Comparison of ENCODE assay signal across 18 mouse cellular contexts in genomic region chr3:153960884-153961283, GRCm38 (mm10). TPM values are rescaled to one million over a fixed set of nuclear protein-coding genes. Genes with fewer than 3 reads are reported as not detected.
DNase-seq lines count a peak whose midpoint lies in the region; ATAC-seq lines count a peak whose summit lies in the region.
"Had no signal": no experiment of that assay in that cellular context is flagged by ENCODE, and none has a peak within 500 bp of the region (broad histone marks: within the 10 kb centered on the region; RNA-seq: fewer than 3 reads in every experiment).

No protein-coding gene starts in this region.

- no peaks in the 10 kb centered on the region for H3K36me3 ChIP-seq in embryonic facial prominence, embryonic 11.5 days (replicated peaks; ENCODE audit: control insufficient read depth, insufficient read depth, low read depth, low read length)
- H3K36me3 ChIP-seq in embryonic facial prominence, embryonic 10.5 days (replicated peaks) = no peaks in the 10 kb centered on the region
- no peaks in the 10 kb centered on the region for H3K36me3 ChIP-seq in hindbrain, embryonic 15.5 days
- H3K36me3 ChIP-seq in hindbrain, embryonic 10.5 days = no peaks in the 10 kb centered on the region
- H3K36me3 ChIP-seq in neural tube, embryonic 14.5 days (ENCODE audit: control insufficient read depth, insufficient read depth, low read length) = no peaks in the 10 kb centered on the region
- H3K36me3 ChIP-seq in neural tube, embryonic 15.5 days = no peaks in the 10 kb centered on the region
- H3K36me3 ChIP-seq in embryonic facial prominence, embryonic 13.5 days = no peaks in the 10 kb centered on the region
- H3K36me3 ChIP-seq: midbrain, embryonic 12.5 days had no signal

- no peak overlapping the region for H3K4me2 ChIP-seq in embryonic facial prominence, embryonic 11.5 days (ENCODE audit: low read depth, low read length)
- no peak overlapping the region for H3K4me2 ChIP-seq in hindbrain, embryonic 15.5 days
- no peak overlapping the region for H3K4me2 ChIP-seq in neural tube, embryonic 14.5 days (ENCODE audit: low read depth, low read length)
- H3K4me2 ChIP-seq in neural tube, embryonic 15.5 days = no peak overlapping the region
- no peak overlapping the region for H3K4me2 ChIP-seq in embryonic facial prominence, embryonic 13.5 days
- H3K4me2 ChIP-seq: heart, embryonic 11.5 days; midbrain, embryonic 12.5 days had no signal

- no peak for DNase-seq in embryonic facial prominence, embryonic 11.5 days (ENCODE audit: low spot score)
- DNase-seq in embryonic facial prominence, embryonic 10.5 days (ENCODE audit: low spot score) = no peak
- no peak for DNase-seq in hindbrain, embryonic 10.5 days (ENCODE audit: low spot score)
- DNase-seq in right cerebral cortex, postnatal 14 days = no peak
- DNase-seq: adrenal gland, postnatal 36 days; gastrocnemius, postnatal 36 days; heart, postnatal 14 days; kidney, postnatal 4 days; lung, adult 2 months; lung, postnatal 36 days; thymus, postnatal 4 days had no signal

- H3K27ac ChIP-seq in embryonic facial prominence, embryonic 11.5 days (replicated peaks; ENCODE audit: low read depth, low read length) = no peak overlapping the region
- no peak overlapping the region for H3K27ac ChIP-seq in embryonic facial prominence, embryonic 10.5 days (replicated peaks)
- H3K27ac ChIP-seq in hindbrain, embryonic 15.5 days (replicated peaks) = no peak overlapping the region
- H3K27ac ChIP-seq in hindbrain, embryonic 10.5 days = no peak overlapping the region
- no peak overlapping the region for H3K27ac ChIP-seq in neural tube, embryonic 14.5 days (ENCODE audit: low read depth, low read length)
- H3K27ac ChIP-seq in neural tube, embryonic 15.5 days (replicated peaks) = no peak overlapping the region
- H3K27ac ChIP-seq in embryonic facial prominence, embryonic 13.5 days = no peak overlapping the region
- H3K27ac ChIP-seq: midbrain, embryonic 12.5 days had no signal

- 0 out of 2 replicates have a peak, but pooled peaks have one; percentile 37 for ATAC-seq in embryonic facial prominence, embryonic 11.5 days (replicated peaks; ENCODE audit: insufficient number of reproducible peaks, low FRiP score, low TSS enrichment, low read depth)
- ATAC-seq in hindbrain, embryonic 15.5 days (ENCODE audit: low FRiP score, low read depth) = peak; percentile 36; the same call in 1 of the 2 replicates
- 0 out of 2 replicates have a peak, but pooled peaks have one; percentile 25 for ATAC-seq in neural tube, embryonic 14.5 days (ENCODE audit: low read depth)
- no peak for ATAC-seq in neural tube, embryonic 15.5 days (ENCODE audit: low FRiP score)
- 0 out of 2 replicates have a peak, but pooled peaks have one; percentile 29 for ATAC-seq in embryonic facial prominence, embryonic 13.5 days (ENCODE audit: insufficient number of reproducible peaks, insufficient read depth, low FRiP score, low TSS enrichment, low read depth)

- H3K9me3 ChIP-seq in embryonic facial prominence, embryonic 11.5 days (replicated peaks; ENCODE audit: control insufficient read depth, low read length) = no peaks in the 10 kb centered on the region
- no peaks in the 10 kb centered on the region for H3K9me3 ChIP-seq in embryonic facial prominence, embryonic 10.5 days
- no peaks in the 10 kb centered on the region for H3K9me3 ChIP-seq in hindbrain, embryonic 15.5 days
- H3K9me3 ChIP-seq in hindbrain, embryonic 10.5 days = 0 out of 2 replicates have a peak, but pooled peaks cover 2% of the 10 kb centered on the region
- no peaks in the 10 kb centered on the region for H3K9me3 ChIP-seq in neural tube, embryonic 14.5 days (ENCODE audit: control insufficient read depth, low read length)
- no peaks in the 10 kb centered on the region for H3K9me3 ChIP-seq in neural tube, embryonic 15.5 days (replicated peaks)
- 0 out of 2 replicates have a peak, but pooled peaks cover 2% of the 10 kb centered on the region for H3K9me3 ChIP-seq in embryonic facial prominence, embryonic 13.5 days
- H3K9me3 ChIP-seq: midbrain, embryonic 12.5 days had no signal

- no peak overlapping the region for H3K9ac ChIP-seq in embryonic facial prominence, embryonic 11.5 days (replicated peaks; ENCODE audit: low read length)
- H3K9ac ChIP-seq in hindbrain, embryonic 15.5 days = no peak overlapping the region
- no peak overlapping the region for H3K9ac ChIP-seq in neural tube, embryonic 14.5 days (replicated peaks; ENCODE audit: low read depth, low read length)
- H3K9ac ChIP-seq in neural tube, embryonic 15.5 days (replicated peaks) = no peak overlapping the region
- H3K9ac ChIP-seq in embryonic facial prominence, embryonic 13.5 days = no peak overlapping the region
- H3K9ac ChIP-seq: midbrain, embryonic 12.5 days had no signal

- no peaks in the 10 kb centered on the region for H3K4me1 ChIP-seq in embryonic facial prominence, embryonic 11.5 days (ENCODE audit: control insufficient read depth, insufficient read depth, low read length)
- no peaks in the 10 kb centered on the region for H3K4me1 ChIP-seq in embryonic facial prominence, embryonic 10.5 days
- no peaks in the 10 kb centered on the region for H3K4me1 ChIP-seq in hindbrain, embryonic 15.5 days (replicated peaks)
- H3K4me1 ChIP-seq in hindbrain, embryonic 10.5 days (replicated peaks) = no peaks in the 10 kb centered on the region
- H3K4me1 ChIP-seq in neural tube, embryonic 14.5 days (ENCODE audit: control insufficient read depth, insufficient read depth, low read length) = no peaks in the 10 kb centered on the region; the same call in 1 of the 2 replicates
- H3K4me1 ChIP-seq in neural tube, embryonic 15.5 days = no peaks in the 10 kb centered on the region
- H3K4me1 ChIP-seq in embryonic facial prominence, embryonic 13.5 days = no peaks in the 10 kb centered on the region
- H3K4me1 ChIP-seq: midbrain, embryonic 12.5 days had no signal

- H3K4me3 ChIP-seq in embryonic facial prominence, embryonic 11.5 days (ENCODE audit: low read depth, low read length) = no peak overlapping the region
- no peak overlapping the region for H3K4me3 ChIP-seq in embryonic facial prominence, embryonic 10.5 days
- no peak overlapping the region for H3K4me3 ChIP-seq in hindbrain, embryonic 15.5 days
- H3K4me3 ChIP-seq in hindbrain, embryonic 10.5 days = no peak overlapping the region
- H3K4me3 ChIP-seq in neural tube, embryonic 14.5 days (ENCODE audit: low read depth, low read length) = no peak overlapping the region
- H3K4me3 ChIP-seq in neural tube, embryonic 15.5 days (replicated peaks) = no peak overlapping the region
- H3K4me3 ChIP-seq in embryonic facial prominence, embryonic 13.5 days = no peak overlapping the region
- H3K4me3 ChIP-seq: midbrain, embryonic 12.5 days had no signal

- no peaks in the 10 kb centered on the region for H3K27me3 ChIP-seq in embryonic facial prominence, embryonic 11.5 days (ENCODE audit: control insufficient read depth, insufficient read depth, low read length)
- no peaks in the 10 kb centered on the region for H3K27me3 ChIP-seq in embryonic facial prominence, embryonic 10.5 days (replicated peaks; ENCODE audit: low read depth, poor library complexity, severe bottlenecking)
- H3K27me3 ChIP-seq in hindbrain, embryonic 15.5 days = no peaks in the 10 kb centered on the region
- H3K27me3 ChIP-seq in hindbrain, embryonic 10.5 days (ENCODE audit: insufficient read depth, poor library complexity, severe bottlenecking) = no peaks in the 10 kb centered on the region
- no peaks in the 10 kb centered on the region for H3K27me3 ChIP-seq in neural tube, embryonic 14.5 days (ENCODE audit: control insufficient read depth, insufficient read depth, low read length)
- H3K27me3 ChIP-seq in neural tube, embryonic 15.5 days (replicated peaks) = no peaks in the 10 kb centered on the region
- H3K27me3 ChIP-seq in embryonic facial prominence, embryonic 13.5 days = no peaks in the 10 kb centered on the region
- H3K27me3 ChIP-seq: midbrain, embryonic 12.5 days had no signal

- WGBS in embryonic facial prominence, embryonic 11.5 days = 77% methylated on average over 2 of the region's 2 CpGs
- WGBS in embryonic facial prominence, embryonic 10.5 days = 84% methylated on average over 2 of the region's 2 CpGs
- 30% methylated on average over 2 of the region's 2 CpGs for WGBS in hindbrain, embryonic 15.5 days
- 80% methylated on average over 2 of the region's 2 CpGs for WGBS in hindbrain, embryonic 10.5 days
- WGBS in neural tube, embryonic 14.5 days = 44% methylated on average over 2 of the region's 2 CpGs
- WGBS in neural tube, embryonic 15.5 days = 32% methylated on average over 2 of the region's 2 CpGs
- WGBS in embryonic facial prominence, embryonic 13.5 days = 86% methylated on average over 2 of the region's 2 CpGs

RNA-seq across cellular contexts. Expression of gene Slc44a5, which starts 12.4 kb away (rescaled TPM):
- polyA plus RNA-seq in embryonic facial prominence, embryonic 11.5 days (2014; fragmentation: Nextera tagmentation; extraction: Ambion mirVana) = 1.3 and 2.1 TPM in 2 replicates
- polyA plus RNA-seq in embryonic facial prominence, embryonic 10.5 days (2016; fragmentation: Nextera tagmentation; extraction: Ambion mirVana) = 0.56 and 0.98 TPM in 2 replicates
- polyA plus RNA-seq in hindbrain, embryonic 15.5 days (2015; fragmentation: Nextera tagmentation; extraction: Ambion mirVana) = 8.6 and 9.6 TPM in 2 replicates
- polyA plus RNA-seq in hindbrain, embryonic 10.5 days (2016; fragmentation: Nextera tagmentation; extraction: Ambion mirVana) = 4.5 and 7.6 TPM in 2 replicates
- 9.2 and 9.4 TPM in 2 replicates for polyA plus RNA-seq in neural tube, embryonic 14.5 days (2014; fragmentation: Nextera tagmentation; extraction: Ambion mirVana)
- 5.1 and 5.7 TPM in 2 replicates for polyA plus RNA-seq in neural tube, embryonic 15.5 days (2015; fragmentation: Nextera tagmentation; extraction: Ambion mirVana)
- 2.2 and 2.6 TPM in 2 replicates for polyA plus RNA-seq in embryonic facial prominence, embryonic 13.5 days (2015; fragmentation: Nextera tagmentation; extraction: Ambion mirVana)
- polyA plus RNA-seq: liver, adult 2 months; lung, adult 2 months had no signal

RNA-seq across cellular contexts. Expression of gene Acadm, which starts 16.5 kb away (rescaled TPM):
- 51.1 and 55.3 TPM in 2 replicates for polyA plus RNA-seq in embryonic facial prominence, embryonic 11.5 days (2014; fragmentation: Nextera tagmentation; extraction: Ambion mirVana)
- 40.7 and 44.6 TPM in 2 replicates for polyA plus RNA-seq in embryonic facial prominence, embryonic 10.5 days (2016; fragmentation: Nextera tagmentation; extraction: Ambion mirVana)
- 63.1 and 65.6 TPM in 2 replicates for polyA plus RNA-seq in hindbrain, embryonic 15.5 days (2015; fragmentation: Nextera tagmentation; extraction: Ambion mirVana)
- 43.1 and 51.4 TPM in 2 replicates for polyA plus RNA-seq in hindbrain, embryonic 10.5 days (2016; fragmentation: Nextera tagmentation; extraction: Ambion mirVana)
- polyA plus RNA-seq in neural tube, embryonic 14.5 days (2014; fragmentation: Nextera tagmentation; extraction: Ambion mirVana) = 56.5 and 66.1 TPM in 2 replicates
- polyA plus RNA-seq in neural tube, embryonic 15.5 days (2015; fragmentation: Nextera tagmentation; extraction: Ambion mirVana) = 59.3 and 68.0 TPM in 2 replicates
- polyA plus RNA-seq in embryonic facial prominence, embryonic 13.5 days (2015; fragmentation: Nextera tagmentation; extraction: Ambion mirVana) = 65.6 and 72.2 TPM in 2 replicates

RNA-seq across cellular contexts. Expression of gene Rabggtb, which starts 48.1 kb away (rescaled TPM):
- 44.3 and 48.9 TPM in 2 replicates for polyA plus RNA-seq in embryonic facial prominence, embryonic 11.5 days (2014; fragmentation: Nextera tagmentation; extraction: Ambion mirVana)
- polyA plus RNA-seq in embryonic facial prominence, embryonic 10.5 days (2016; fragmentation: Nextera tagmentation; extraction: Ambion mirVana) = 46.9 and 48.9 TPM in 2 replicates
- 50.5 and 55.4 TPM in 2 replicates for polyA plus RNA-seq in hindbrain, embryonic 15.5 days (2015; fragmentation: Nextera tagmentation; extraction: Ambion mirVana)
- 31.3 and 44.6 TPM in 2 replicates for polyA plus RNA-seq in hindbrain, embryonic 10.5 days (2016; fragmentation: Nextera tagmentation; extraction: Ambion mirVana)
- polyA plus RNA-seq in neural tube, embryonic 14.5 days (2014; fragmentation: Nextera tagmentation; extraction: Ambion mirVana) = 54.0 and 54.9 TPM in 2 replicates
- 53.7 TPM in 2 replicates for polyA plus RNA-seq in neural tube, embryonic 15.5 days (2015; fragmentation: Nextera tagmentation; extraction: Ambion mirVana)
- 50.9 and 53.1 TPM in 2 replicates for polyA plus RNA-seq in embryonic facial prominence, embryonic 13.5 days (2015; fragmentation: Nextera tagmentation; extraction: Ambion mirVana)

RNA-seq across cellular contexts. Expression of gene Msh4, which starts 54.9 kb away (rescaled TPM):
- polyA plus RNA-seq in embryonic facial prominence, embryonic 11.5 days (2014; fragmentation: Nextera tagmentation; extraction: Ambion mirVana) = 0.06 TPM in 1 of 2 replicates, not detected in the other
- polyA plus RNA-seq in embryonic facial prominence, embryonic 10.5 days (2016; fragmentation: Nextera tagmentation; extraction: Ambion mirVana) = 0.15 TPM in 2 replicates
- 0.12 and 0.22 TPM in 2 replicates for polyA plus RNA-seq in hindbrain, embryonic 15.5 days (2015; fragmentation: Nextera tagmentation; extraction: Ambion mirVana)
- polyA plus RNA-seq in hindbrain, embryonic 10.5 days (2016; fragmentation: Nextera tagmentation; extraction: Ambion mirVana) = 0.09 and 0.10 TPM in 2 replicates
- 0.28 and 0.31 TPM in 2 replicates for polyA plus RNA-seq in neural tube, embryonic 14.5 days (2014; fragmentation: Nextera tagmentation; extraction: Ambion mirVana)
- polyA plus RNA-seq in neural tube, embryonic 15.5 days (2015; fragmentation: Nextera tagmentation; extraction: Ambion mirVana) = 0.13 and 0.29 TPM in 2 replicates
- 0.10 and 0.18 TPM in 2 replicates for polyA plus RNA-seq in embryonic facial prominence, embryonic 13.5 days (2015; fragmentation: Nextera tagmentation; extraction: Ambion mirVana)
- polyA plus RNA-seq: liver, adult 2 months had no signal
